Mouse (Mus musculus) lung, embryonic 14.5 days (tissue): ENCODE measurements at regions not wholly inside any gene's neighbourhood (a gene's known extent, or its start where the extent isn't known, plus 50 kb on each side); places are given as distances from the start of the nearest gene placed in this dataset.

Experiments used
- ATAC-seq: fragments of 200-750 bp; cut with Nextera tagmentation; 2 replicates; pipeline ENCODE4 v1.8.0; 2017; ENCODE audit warnings: mild to moderate bottlenecking, moderate TSS enrichment, moderate library complexity; ENCODE audit not compliant: insufficient read depth
- DNase-seq: peaks from one replicate; pipeline ENCODE4 v3.0.0-alpha.2; 2015
- H3K27ac ChIP-seq: fragments of 300-500 bp; sonication (generic); 2 replicates; pipeline ENCODE4 v1.5.1; 2014; ENCODE audit warnings: low read depth, mild to moderate bottlenecking, moderate library complexity
- H3K27me3 ChIP-seq: fragments of 300-500 bp; sonication (generic); 2 replicates; pipeline ENCODE4 v1.6.1; 2014; ENCODE audit warnings: low read length, control low read depth; ENCODE audit not compliant: insufficient read depth
- H3K36me3 ChIP-seq: fragments of 300-500 bp; sonication (generic); 2 replicates; pipeline ENCODE4 v1.6.1; 2014; ENCODE audit warnings: control low read depth; ENCODE audit not compliant: insufficient read depth
- H3K4me1 ChIP-seq: fragments of 300-500 bp; sonication (generic); 2 replicates; pipeline ENCODE4 v1.6.1; 2014; ENCODE audit warnings: antibody characterized with exemption, control low read depth; ENCODE audit not compliant: insufficient read depth
- H3K4me2 ChIP-seq: fragments of 300-500 bp; sonication (generic); 2 replicates; pipeline ENCODE4 v1.6.1; 2014; ENCODE audit warnings: mild to moderate bottlenecking
- H3K4me3 ChIP-seq: fragments of 300-500 bp; sonication (generic); 2 replicates; pipeline ENCODE4 v1.5.1; 2014; ENCODE audit warnings: low read depth, low read length
- H3K9ac ChIP-seq: fragments of 300-500 bp; sonication (generic); 2 replicates; pipeline ENCODE4 v1.6.1; 2014
- H3K9me3 ChIP-seq: fragments of 300-500 bp; sonication (generic); 2 replicates; pipeline ENCODE4 v1.6.1; 2016; ENCODE audit warnings: low read depth, low read length, control low read depth
- CTCF ChIP-seq: IDR thresholded peaks from 2 replicates; pipeline ENCODE4 v1.5.1; 2016; ENCODE audit warnings: antibody characterized with exemption, low read depth
- WGBS: fragments of 180-500 bp; shearing (Covaris S2); extraction: QIAGEN DNeasy Blood & Tissue Kit; methylation state at CpG from one replicate; pipeline ENCODE4 v1.1.7; 2014; 5-methylcytosine and 5-hydroxymethylcytosine counted together

GRCm38 (mm10) chr4:96968545-96969164 is 183.7 kb upstream of the Gm12695 start:
- WGBS: 47% methylated on average over 10 of the region's 10 CpGs

More at GRCm38 (mm10) chr4:96968545-96969164, 183.7 kb upstream of the Gm12695 start:
- ATAC-seq: peak; percentile 38; the same call in 1 of the 2 replicates
- H3K9ac ChIP-seq: no peak overlapping the region
- no peak for TF ChIP-seq CTCF
- no peaks in the 10 kb centered on the region for H3K27me3 ChIP-seq
- peak; percentile 23 for DNase-seq
- H3K27ac ChIP-seq: no peak overlapping the region
- H3K4me3 ChIP-seq: no peak overlapping the region
- H3K36me3 ChIP-seq: no peaks in the 10 kb centered on the region
- no peaks in the 10 kb centered on the region for H3K4me1 ChIP-seq
- no peak overlapping the region for H3K4me2 ChIP-seq
- H3K9me3 ChIP-seq: no peaks in the 10 kb centered on the region
